Mouse (Mus musculus): ENCODE measurements at regions not wholly inside any gene's neighbourhood (a gene's known extent, or its start where the extent isn't known, plus 50 kb on each side); places are given as distances from the start of the nearest gene placed in this dataset.
A peak's percentile ranks its signal among the peaks of the same experiment; 100 is the strongest.

DNA sequence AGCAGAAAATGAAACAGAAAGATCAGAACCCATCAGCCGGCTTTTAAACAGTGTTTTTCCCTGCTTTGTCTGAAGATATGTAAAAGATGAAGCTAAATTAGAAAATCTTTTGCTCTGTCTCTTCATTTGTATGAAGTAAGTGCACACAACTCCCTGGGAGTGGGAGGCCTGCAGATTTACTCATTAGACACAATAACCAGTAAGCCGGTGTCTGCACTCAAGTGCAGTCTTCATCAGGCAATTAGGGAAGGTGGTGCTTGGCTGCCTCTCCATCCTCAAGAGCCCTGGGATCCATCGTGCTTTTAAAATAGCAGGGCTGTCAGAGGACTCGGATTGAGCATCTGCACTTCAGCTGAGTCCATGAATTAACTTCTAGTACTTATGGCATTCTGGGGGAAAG lies 945.1 kb downstream of the Slc4a3 start:
- peak; percentile 27 for DNase-seq (ENCODE audit: low spot score)

- DNase-seq (ENCODE audit: low spot score), result no peak
Measured at GRCm38 (mm10) chr1:76505150-76505549, 959.1 kb downstream of the Slc4a3 start.

GRCm38 (mm10) chr1:76508821-76509220 lies 962.8 kb downstream of the Slc4a3 start:
- no peak for DNase-seq (ENCODE audit: low spot score)

DNA sequence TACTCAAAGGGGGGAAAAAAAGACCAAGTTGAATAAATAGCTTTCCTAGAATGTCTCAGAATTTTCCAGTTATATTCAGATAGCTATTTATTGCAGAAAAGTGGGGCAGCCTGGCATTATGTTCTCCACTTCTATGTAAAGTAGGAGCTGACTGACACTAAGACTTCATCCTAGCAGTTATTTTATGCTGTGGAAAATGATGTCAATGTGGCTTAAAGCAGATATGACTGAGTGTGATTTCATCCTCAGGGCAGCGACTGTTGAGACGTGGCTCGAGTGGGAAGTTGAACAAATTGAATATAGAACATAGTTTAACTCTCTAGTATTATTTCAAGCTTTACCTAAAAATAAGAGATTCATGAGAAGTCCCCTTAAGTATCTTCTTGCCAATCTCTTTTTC lies 963.4 kb downstream of the Slc4a3 start:
- no peak for DNase-seq (ENCODE audit: low spot score)

DNA sequence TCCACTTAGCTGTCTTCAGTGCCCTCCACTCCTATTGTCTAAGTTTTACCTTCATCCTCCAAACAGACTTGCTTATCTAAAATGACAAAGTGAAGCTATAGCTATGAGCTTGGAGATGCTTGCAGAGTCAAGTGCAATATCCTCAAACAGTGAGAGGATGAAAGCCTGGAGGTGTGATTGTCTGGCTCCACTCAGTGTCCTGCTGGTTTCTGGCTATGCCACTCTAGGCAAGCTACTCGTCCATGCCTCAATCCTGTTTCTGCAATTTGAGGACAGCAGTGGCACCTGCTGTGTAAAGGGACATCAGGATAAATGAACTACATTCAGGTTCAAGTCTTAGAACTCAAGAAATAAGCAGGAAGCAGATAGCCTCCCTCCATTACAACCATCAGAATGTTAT lies 966.1 kb downstream of the Slc4a3 start:
- DNase-seq (ENCODE audit: low spot score), result no peak

GRCm38 (mm10) chr1:76513490-76513889 lies 967.4 kb downstream of the Slc4a3 start:
- no peak for DNase-seq (ENCODE audit: low spot score)

DNA sequence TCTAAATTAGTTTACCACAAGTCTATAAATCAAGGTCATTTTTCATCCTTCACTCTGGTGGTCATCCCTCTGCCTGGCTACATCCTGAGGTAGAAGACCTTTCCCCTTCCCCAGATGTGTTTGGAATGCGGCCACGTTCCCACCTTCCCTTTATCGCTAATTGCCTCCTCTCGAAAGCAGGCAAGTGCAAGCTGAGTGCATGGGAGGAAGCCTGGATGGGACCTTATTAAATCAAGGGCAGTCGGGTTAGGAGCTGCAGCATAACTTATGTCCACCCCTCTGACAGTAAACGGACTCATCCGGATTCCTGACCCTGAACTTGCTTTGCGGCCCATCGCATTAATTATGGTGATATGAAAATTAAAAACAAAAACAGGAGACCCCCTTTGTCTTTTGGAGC lies 983.5 kb downstream of the Slc4a3 start:
- DNase-seq (ENCODE audit: low spot score), result peak; percentile 32

DNA sequence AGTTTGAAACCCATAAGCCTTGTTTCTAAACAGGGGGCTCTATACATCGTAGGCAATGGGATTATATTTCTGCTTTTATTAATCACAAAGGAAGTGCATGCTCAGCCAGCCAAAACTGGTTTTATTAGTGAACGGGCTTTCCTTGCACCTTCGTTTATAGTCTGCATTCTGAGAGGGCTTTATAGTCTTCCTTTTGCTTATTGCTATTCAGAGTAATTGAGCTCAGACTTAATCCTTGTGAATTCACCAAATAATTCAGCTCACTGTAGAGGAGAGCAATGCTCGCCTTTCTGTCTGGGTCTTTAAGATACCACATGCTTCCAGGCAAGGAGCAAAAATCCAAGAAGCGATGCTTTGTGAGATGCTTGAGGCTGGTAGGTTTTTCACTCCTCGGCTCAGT lies 984.3 kb downstream of the Slc4a3 start:
- DNase-seq (ENCODE audit: low spot score), result no peak

DNA sequence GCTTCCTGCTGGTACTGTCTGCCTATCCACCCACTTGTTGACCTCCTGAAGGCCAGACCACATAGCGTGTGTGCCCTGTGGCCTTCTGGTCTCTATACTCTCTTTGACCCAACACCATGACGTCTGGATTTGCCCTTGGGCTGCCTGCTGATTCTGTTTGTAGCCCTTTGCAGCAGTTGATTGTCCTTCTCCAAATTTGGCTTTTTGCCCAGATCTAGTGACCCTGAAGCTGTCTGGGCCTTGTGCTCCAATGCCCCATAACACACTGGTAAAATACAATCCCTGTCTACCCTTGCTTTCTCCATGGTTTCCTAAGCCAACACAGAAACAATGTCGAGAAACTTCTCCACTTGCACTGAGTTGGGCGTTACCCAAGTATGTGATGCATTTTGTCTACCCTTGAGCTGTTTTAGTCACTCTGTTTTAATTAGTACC lies 979.3 kb downstream of the Epha4 start:
- DNase-seq (ENCODE audit: low spot score), result peak; percentile 45

DNA sequence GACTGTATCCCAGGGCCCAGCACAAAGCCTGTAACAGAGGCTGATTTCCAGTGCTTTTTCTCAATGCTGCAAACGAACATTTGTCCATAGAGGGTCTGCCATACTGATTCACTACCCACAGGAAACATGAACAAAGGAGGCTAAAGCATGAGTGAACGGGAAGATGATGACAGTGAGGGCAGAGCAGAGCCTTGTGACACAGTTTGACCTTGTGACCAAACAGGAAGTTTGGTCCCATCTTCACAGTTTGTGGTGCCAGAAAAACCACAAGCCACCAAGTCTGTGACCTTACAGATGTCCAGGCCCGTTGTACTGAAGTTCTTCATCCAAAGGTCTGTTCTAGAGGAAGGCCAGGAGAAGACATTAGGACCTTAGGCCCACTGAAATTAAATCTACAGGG lies 974.4 kb downstream of the Epha4 start:
- DNase-seq (ENCODE audit: low spot score), result no peak

- no peak for DNase-seq (ENCODE audit: low spot score)
Measured at GRCm38 (mm10) chr1:76550876-76551275, 964.0 kb downstream of the Epha4 start.

DNA sequence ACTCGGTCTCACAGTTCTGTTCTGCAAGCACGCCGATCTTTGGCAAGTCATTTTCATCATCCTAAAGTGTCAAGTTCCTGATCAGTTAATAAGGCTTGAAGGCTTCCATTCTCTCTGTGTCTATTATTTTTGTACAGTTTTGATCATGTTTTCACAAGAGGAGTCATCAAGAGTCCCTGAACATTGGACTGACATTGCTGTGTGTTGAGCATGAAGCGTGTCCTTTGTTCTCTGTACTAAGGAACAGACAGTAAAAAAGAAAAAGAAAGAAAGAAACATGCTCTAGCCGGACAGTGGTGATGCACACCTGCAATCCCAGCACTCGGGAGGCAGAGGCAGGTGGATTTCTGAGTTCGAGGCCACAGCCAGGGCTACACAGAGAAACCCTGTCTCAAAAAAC lies 955.4 kb downstream of the Epha4 start:
- no peak for DNase-seq (ENCODE audit: low spot score)

DNA sequence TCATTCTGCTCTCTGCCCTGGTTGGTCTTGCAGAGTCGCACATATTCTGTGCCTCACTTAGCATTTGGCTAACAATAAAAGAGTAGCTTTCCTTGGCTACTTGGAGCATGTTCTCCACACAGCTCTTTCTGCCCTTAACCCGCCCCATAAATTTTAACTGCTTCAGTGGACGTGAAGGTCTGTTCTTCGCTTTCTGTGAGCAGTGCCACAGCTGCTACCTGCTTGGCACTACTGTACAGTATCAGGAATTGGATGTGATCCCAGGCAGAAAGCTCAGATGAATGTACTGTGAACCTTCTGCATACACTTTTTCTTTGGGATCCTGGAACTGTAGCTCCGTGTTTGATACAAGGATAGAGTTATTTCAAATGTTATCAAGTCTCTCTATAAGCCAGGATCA lies 939.4 kb downstream of the Epha4 start:
- no peak for DNase-seq (ENCODE audit: low spot score)

DNA sequence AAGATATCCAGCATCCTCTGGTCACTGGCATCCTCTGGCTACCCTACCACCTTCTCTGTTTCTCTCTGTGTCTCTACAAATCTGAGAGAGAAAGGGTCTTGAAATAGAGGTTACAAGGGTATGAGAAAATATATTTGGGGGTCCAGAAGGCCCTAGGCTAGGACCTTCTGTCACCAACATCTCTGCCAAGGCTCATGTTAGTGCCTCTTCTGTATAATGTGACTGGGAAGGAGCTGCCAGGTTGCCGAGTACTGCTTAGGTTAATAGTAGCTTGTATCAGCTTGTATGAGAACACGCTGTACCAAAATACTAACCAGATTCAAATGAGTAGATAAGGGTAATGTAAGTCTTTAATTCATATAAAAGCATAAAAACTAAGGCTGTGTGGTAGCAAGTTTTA lies 929.0 kb downstream of the Epha4 start:
- DNase-seq (ENCODE audit: low spot score), result no peak

- DNase-seq (ENCODE audit: low spot score), result no peak
Measured at GRCm38 (mm10) chr1:76625831-76626230, 889.1 kb downstream of the Epha4 start.

- DNase-seq (ENCODE audit: low spot score), result no peak
Measured at GRCm38 (mm10) chr1:76629861-76630260, 885.0 kb downstream of the Epha4 start.

DNA sequence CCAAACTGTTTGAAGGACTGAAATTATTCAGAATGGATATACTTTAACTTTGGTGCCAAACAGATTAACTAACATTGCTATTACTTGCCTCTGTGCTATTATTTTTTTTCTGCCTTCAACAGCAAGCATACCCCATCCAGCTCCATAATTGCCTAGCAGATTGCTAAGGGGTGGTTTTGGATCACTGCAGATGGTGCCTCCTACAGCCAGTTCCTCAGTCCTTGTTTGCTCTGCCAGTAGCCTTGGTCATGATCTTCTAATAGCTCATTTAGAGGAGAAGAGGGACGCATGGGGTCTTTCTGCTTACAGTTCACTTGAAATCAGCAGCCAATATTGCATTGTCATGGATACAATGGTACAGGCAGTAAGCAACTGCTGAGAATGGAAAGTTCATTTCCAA lies 880.8 kb downstream of the Epha4 start:
- no peak for DNase-seq (ENCODE audit: low spot score)

DNA sequence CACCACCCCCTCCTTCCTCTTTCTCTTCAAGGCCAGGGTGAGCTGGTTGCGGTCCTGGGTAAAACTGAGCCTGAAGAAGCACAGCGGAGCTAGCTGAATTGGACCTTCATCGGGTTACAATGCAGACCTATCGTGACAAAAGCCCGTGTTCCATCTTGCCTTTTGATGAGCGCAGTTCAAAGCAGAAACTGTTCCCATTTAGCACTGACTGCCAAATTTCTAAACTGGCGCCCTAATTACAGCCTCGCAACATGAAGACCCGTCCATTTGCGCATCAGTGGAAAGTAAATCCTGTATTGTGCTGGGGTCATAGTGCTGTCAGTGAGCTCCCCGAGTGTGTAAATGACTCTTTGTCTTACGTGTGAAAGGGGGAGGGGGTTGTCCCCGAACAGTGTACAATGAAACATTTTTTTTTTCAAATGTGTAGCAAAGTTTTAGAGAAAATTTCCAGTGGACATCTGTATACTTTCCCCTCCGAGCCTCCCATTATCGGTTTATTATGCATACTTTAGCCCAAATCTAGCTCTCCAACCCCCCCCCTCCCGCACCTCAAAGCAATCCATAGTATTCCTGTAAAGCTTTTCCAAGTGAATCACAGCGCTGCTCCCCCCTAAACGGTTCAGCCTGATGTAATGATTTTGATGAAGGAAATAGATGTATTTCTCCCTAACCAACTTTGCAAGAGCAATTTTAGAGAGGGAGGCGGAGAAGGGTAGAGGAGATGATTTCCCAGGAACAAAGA lies 877.4 kb downstream of the Epha4 start:
- peak; percentile 36 for DNase-seq (ENCODE audit: low spot score)

DNA sequence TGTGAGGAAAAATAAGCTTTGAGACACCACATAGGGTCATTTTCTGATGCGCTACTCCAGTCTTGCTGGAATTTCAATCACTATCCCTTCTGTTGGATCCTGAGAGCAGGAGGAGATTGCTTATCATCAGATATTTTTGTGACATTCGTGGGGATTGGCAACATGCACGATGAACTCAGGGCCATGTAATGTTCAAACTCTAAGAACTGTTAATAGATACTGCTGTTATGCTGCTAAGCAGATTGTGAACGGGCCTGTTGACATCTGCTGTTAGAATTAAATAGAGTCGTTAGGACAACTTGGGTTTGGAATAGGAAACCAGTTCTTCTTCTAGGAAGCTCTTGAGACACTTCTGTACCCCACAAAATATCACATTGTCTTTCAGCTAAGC lies 876.9 kb downstream of the Epha4 start:
- no peak for DNase-seq (ENCODE audit: low spot score)

- no peak for DNase-seq (ENCODE audit: low spot score)
Measured at GRCm38 (mm10) chr1:76641181-76641711, 873.6 kb downstream of the Epha4 start.

DNA sequence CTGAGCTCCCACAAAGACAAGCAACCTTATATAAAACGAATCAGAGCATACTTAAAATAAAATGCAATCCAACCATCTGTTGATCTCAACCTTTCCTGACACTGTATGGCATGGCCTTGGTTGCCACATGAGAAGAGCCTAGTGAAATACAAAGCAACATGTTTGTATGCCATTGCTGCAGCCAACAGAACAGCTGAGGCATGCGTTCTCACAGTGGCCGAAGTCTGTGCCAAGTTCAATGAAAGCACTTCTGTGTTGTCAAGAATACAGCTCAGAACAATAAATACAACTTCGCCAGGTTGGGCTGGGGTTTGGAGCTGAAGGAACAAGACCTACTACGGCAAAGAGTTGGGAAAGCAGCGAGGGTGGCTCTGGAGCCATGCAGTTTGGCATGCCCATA lies 872.2 kb downstream of the Epha4 start:
- no peak for DNase-seq (ENCODE audit: low spot score)

- no peak for DNase-seq (ENCODE audit: low spot score)
Measured at GRCm38 (mm10) chr1:76644895-76645294, 870.0 kb downstream of the Epha4 start.

- DNase-seq (ENCODE audit: low spot score), result no peak
Measured at GRCm38 (mm10) chr1:76654826-76655225, 860.1 kb downstream of the Epha4 start.

GRCm38 (mm10) chr1:76658228-76658627 lies 856.7 kb downstream of the Epha4 start:
- no peak for DNase-seq (ENCODE audit: low spot score)

Measured in embryo, embryonic 10.5 days (tissue).